Mouse (Mus musculus) heart, adult 8-10 months (tissue): Measurements from ENCODE around the gene Lmod2. TPM values are rescaled to one million over a fixed set of nuclear protein-coding genes. Genes with fewer than 3 reads are reported as not detected.
A peak's percentile ranks its signal among the peaks of the same experiment; 100 is the strongest.

Experiments
- DNase-seq: peaks from one replicate; pipeline ENCODE4 v3.0.0; 2022; ENCODE audit warnings: low spot score
- total RNA-seq, 4 experiments: library from RNA; stranded (reverse); gene quantifications; 2 replicates each; pipeline ENCODE4 v1.2.4; 2022

Lmod2 gene
- total RNA-seq, 4 experiments from 2014 or later = 758 to 914 (median 862) TPM

GRCm38 (mm10) chr6:24601668-24602067 lies 4.1 kb downstream of the Lmod2 start:
- DNase-seq = no peak

GRCm38 (mm10) chr6:24602351-24602750 lies 4.8 kb downstream of the Lmod2 start:
- DNase-seq = no peak

GRCm38 (mm10) chr6:24602993-24603392 lies 5.4 kb downstream of the Lmod2 start:
- DNase-seq = no peak

GRCm38 (mm10) chr6:24604289-24604688 lies 6.7 kb downstream of the Lmod2 start:
- no peak for DNase-seq

- DNase-seq = no peak
Observed at GRCm38 (mm10) chr6:24605631-24606030, 8.1 kb downstream of the Lmod2 start.

- no peak for DNase-seq
Observed at GRCm38 (mm10) chr6:24606512-24606911, 8.9 kb downstream of the Lmod2 start.

GRCm38 (mm10) chr6:24607531-24607930 lies 10.0 kb downstream of the Lmod2 start:
- no peak for DNase-seq

- DNase-seq = no peak
Observed at GRCm38 (mm10) chr6:24608129-24608528, 10.6 kb downstream of the Lmod2 start.

GRCm38 (mm10) chr6:24608682-24609081 lies 11.1 kb downstream of the Lmod2 start:
- DNase-seq = no peak

GRCm38 (mm10) chr6:24609531-24609930 lies 12.0 kb downstream of the Lmod2 start:
- no peak for DNase-seq

- DNase-seq = no peak
Observed at GRCm38 (mm10) chr6:24610358-24610757, 12.8 kb downstream of the Lmod2 start.

GRCm38 (mm10) chr6:24612074-24612755 lies 14.7 kb downstream of the Lmod2 start:
- DNase-seq = peak; percentile 71

GRCm38 (mm10) chr6:24613346-24613745 lies 15.8 kb downstream of the Lmod2 start:
- DNase-seq = no peak

- no peak for DNase-seq
Observed at GRCm38 (mm10) chr6:24613918-24614317, 16.4 kb downstream of the Lmod2 start.

GRCm38 (mm10) chr6:24616746-24617145 lies 19.2 kb downstream of the Lmod2 start:
- no peak for DNase-seq

GRCm38 (mm10) chr6:24619285-24620045 lies 21.9 kb downstream of the Lmod2 start:
- DNase-seq = no peak

- no peak for DNase-seq
Observed at GRCm38 (mm10) chr6:24620936-24621335, 23.4 kb downstream of the Lmod2 start.

GRCm38 (mm10) chr6:24622098-24622497 lies 24.5 kb downstream of the Lmod2 start:
- DNase-seq = no peak

- DNase-seq = peak; percentile 73
Observed at GRCm38 (mm10) chr6:24627586-24628030, 30.0 kb downstream of the Lmod2 start.

- no peak for DNase-seq
Observed at GRCm38 (mm10) chr6:24628499-24628898, 30.9 kb downstream of the Lmod2 start.

GRCm38 (mm10) chr6:24632061-24632460 lies 34.5 kb downstream of the Lmod2 start:
- no peak for DNase-seq

- DNase-seq = no peak
Observed at GRCm38 (mm10) chr6:24634065-24634464, 36.5 kb downstream of the Lmod2 start.

- DNase-seq = no peak
Observed at GRCm38 (mm10) chr6:24635814-24636213, 38.3 kb downstream of the Lmod2 start.
